Mouse (Mus musculus) erythroblast, embryonic 14.5 days (primary cell): ENCODE results near the gene Phxr2.

Experiments
- GATA1 ChIP-seq: IDR thresholded peaks from 2 replicates; pipeline ENCODE4 v1.6.1; 2012; ENCODE audit warnings: low read length, inconsistent platforms, mixed read lengths
- TAL1 ChIP-seq: IDR thresholded peaks from 3 replicates; pipeline ENCODE4 v1.6.1; 2012; ENCODE audit warnings: low read length, inconsistent platforms, mixed read lengths

GRCm38 (mm10) chr10:99097374-99097773 lies 28.8 kb downstream of the Phxr2 start:
- no peak for TF ChIP-seq GATA1
- TF ChIP-seq TAL1: no peak
